Mouse (Mus musculus) telencephalon, adult 2 months (tissue): Measurements from ENCODE around the gene Gm2004.
"Not testable (repeated sequence)": the region's sequence is repeated elsewhere in the genome, so short reads cannot be mapped to it uniquely, and the experiment has no call there.

Experiments
- DNase-seq: peaks from one replicate; pipeline ENCODE4 v3.0.0-alpha.2; 2011; ENCODE audit warnings: low read depth, low spot score

The Gm2004 gene

GRCm38 (mm10) chr2:176149725-176150124, at the start of gene Gm2004:
Gm2004 (minus strand) TSS chr2:176149825.
- DNase-seq, result not testable (repeated sequence)
